Mouse (Mus musculus) midbrain, embryonic 15.5 days (tissue): Measurements from ENCODE around the gene Ankzf1. TPM values are rescaled to one million over a fixed set of nuclear protein-coding genes. Genes with fewer than 3 reads are reported as not detected.
A peak's percentile ranks its signal among the peaks of the same experiment; 100 is the strongest.

Experiments used
- ATAC-seq: fragments of 200-750 bp; cut with Nextera tagmentation; replicated peaks from 2 replicates; pipeline ENCODE4 v1.8.0; 2017; ENCODE audit warnings: moderate TSS enrichment
- H3K27ac ChIP-seq: fragments of 300-500 bp; sonication (generic); 2 replicates; pipeline ENCODE4 v1.5.1; 2015; ENCODE audit warnings: mild to moderate bottlenecking, inconsistent platforms
- H3K27me3 ChIP-seq: fragments of 300-500 bp; sonication (generic); replicated peaks from 2 replicates; pipeline ENCODE4 v1.6.1; 2015; ENCODE audit warnings: inconsistent platforms
- H3K36me3 ChIP-seq: fragments of 300-500 bp; sonication (generic); replicated peaks from 2 replicates; pipeline ENCODE4 v1.6.1; 2015; ENCODE audit warnings: inconsistent platforms
- H3K4me1 ChIP-seq: fragments of 300-500 bp; sonication (generic); 2 replicates; pipeline ENCODE4 v1.6.1; 2015; ENCODE audit warnings: inconsistent platforms
- H3K4me2 ChIP-seq: fragments of 300-500 bp; sonication (generic); 2 replicates; pipeline ENCODE4 v1.6.1; 2015; ENCODE audit warnings: inconsistent platforms, mild to moderate bottlenecking, moderate library complexity
- H3K4me3 ChIP-seq: fragments of 300-500 bp; sonication (generic); 2 replicates; pipeline ENCODE4 v1.5.1; 2015; ENCODE audit warnings: mild to moderate bottlenecking, inconsistent platforms
- H3K9ac ChIP-seq: fragments of 300-500 bp; sonication (generic); 2 replicates; pipeline ENCODE4 v1.6.1; 2015; ENCODE audit warnings: mild to moderate bottlenecking, inconsistent platforms
- H3K9me3 ChIP-seq: fragments of 300-500 bp; sonication (generic); 2 replicates; pipeline ENCODE4 v1.6.1; 2016; ENCODE audit warnings: inconsistent platforms
- WGBS: fragments of 180-500 bp; shearing (Covaris S2); methylation state at CpG from one replicate; pipeline ENCODE4 v1.1.7; 2015; ENCODE audit warnings: mixed read lengths; 5-methylcytosine and 5-hydroxymethylcytosine counted together
- polyA plus RNA-seq: library from polyadenylated mRNA; unstranded; fragments of >200 nt; fragmentation: Nextera tagmentation; extraction: Ambion mirVana; gene quantifications from 2 replicates; pipeline ENCODE4 v1.2.1, GENCODE M21; 2015

Gene Ankzf1
- polyA plus RNA-seq, 1 experiment from 2014 or later = 27.7 TPM

DNA sequence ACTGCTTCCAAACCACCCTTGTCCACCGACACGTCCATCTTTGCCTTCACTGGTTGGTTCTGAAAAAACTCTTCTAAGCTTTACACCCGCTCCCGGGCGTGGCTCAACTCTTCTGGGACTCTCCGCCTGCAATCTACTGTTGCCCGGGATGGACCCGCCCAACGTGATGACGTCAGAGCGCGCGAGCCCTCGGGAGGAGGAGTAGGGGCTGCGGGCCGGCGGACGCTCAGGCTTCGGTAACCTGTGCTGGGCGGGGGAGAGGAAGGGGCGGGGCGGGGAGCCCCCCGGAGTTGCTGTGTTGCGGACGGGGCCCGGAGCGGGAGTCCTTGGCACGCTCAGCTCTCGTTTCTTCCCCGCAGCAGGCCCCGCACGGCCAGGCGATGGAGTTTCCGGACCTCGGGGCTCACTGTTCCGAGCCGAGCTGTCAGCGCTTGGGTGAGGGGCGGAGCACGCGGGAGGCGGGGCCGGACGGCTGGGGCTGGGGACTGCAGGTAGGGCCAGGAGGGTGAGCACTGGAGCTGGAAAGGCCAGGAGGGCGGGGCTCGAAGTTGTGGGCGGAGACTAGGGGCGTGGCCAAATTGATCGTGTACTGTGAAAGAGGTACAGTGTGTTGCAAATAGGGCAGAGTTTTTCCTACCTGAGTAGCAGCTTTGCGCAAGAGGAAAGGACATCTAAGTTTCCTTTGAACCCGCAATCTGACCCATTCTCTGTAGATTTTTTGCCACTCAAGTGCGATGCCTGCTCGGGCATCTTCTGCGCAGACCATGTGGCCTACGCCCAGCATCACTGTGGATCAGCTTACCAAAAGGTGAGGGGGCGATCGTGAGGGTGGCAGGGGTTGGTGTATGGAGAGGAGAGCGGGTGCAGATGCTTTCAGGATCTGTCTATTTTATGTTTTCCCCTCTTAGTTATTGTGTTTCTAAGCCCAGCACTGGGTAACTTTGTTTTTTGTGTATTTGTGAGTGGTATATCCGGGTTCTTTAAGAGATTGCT lies 23.2 kb upstream of the Ankzf1 start, which contains the start of gene Zfand2b:
Gene Zfand2b, plus strand, starts transcription at position 175 of the 993 bp plus-strand sequence.
- WGBS = under 1% methylated on average over 59 of the region's 59 CpGs
- Histone ChIP-seq H3K36me3 (peaks cover 30% of the 10 kb centered on the region), H3K9me3 (no peaks in the 10 kb centered on the region), H3K4me3 (peak within 1 kb of the TSS; percentile 85), H3K27me3 (no peaks in the 10 kb centered on the region), H3K9ac (peak within 1 kb of the TSS; percentile 58), H3K4me1 (peaks cover 15% of the 10 kb centered on the region), H3K4me2 (peak within 1 kb of the TSS; percentile 77), H3K27ac (peak within 1 kb of the TSS; percentile 91)
- ATAC-seq = peak; percentile 97

DNA sequence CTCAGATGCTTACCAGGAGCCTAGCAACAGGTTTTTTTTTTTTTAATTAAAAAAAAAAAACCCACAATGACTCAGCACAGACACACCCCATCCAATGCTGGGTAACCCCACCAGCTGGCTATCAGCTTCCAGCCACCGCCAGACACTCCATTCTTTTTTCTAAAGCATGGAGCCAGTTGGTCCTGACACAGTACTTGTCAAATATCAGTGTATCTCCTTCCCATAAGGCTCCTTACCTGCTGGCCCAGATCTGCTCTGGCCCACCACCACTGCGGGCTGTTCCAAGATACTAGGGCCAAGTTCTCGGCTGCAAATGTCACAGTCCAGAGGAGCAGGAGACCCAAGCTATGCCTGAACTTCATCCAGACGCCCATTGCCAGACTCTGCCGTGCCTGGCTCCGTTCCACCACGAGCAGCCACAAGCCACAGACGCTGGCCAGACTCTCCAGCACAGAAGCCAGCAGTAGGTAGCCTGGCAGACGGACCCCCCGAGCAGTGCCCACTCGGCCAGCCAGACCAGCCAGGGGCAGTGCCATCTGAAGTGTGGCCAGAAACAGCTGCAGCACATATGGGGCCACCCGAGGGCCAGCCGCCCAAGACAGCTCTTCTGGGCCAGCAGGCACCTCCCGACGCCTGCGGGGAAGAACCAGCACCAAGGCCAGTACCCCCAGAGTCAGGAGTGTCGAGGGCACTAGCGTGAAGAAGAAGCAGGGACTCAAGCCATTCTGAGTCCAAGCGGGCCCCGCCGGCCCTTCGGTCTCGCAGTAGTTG lies 12.4 kb upstream of the Ankzf1 start:
- peak overlapping the region; percentile 51 for H3K9ac ChIP-seq
- peaks cover 27% of the 10 kb centered on the region for H3K4me1 ChIP-seq
- WGBS = 7% methylated on average over 23 of the region's 23 CpGs
- H3K27ac ChIP-seq = peak overlapping the region; percentile 50; the same call in 1 of the 2 replicates
- peak overlapping the region; percentile 55 for H3K4me3 ChIP-seq
- peak; percentile 49 for ATAC-seq
- peak overlapping the region; percentile 97 for H3K4me2 ChIP-seq
- no peaks in the 10 kb centered on the region for H3K27me3 ChIP-seq
- no peaks in the 10 kb centered on the region for H3K9me3 ChIP-seq
- H3K36me3 ChIP-seq = peaks cover 47% of the 10 kb centered on the region

DNA sequence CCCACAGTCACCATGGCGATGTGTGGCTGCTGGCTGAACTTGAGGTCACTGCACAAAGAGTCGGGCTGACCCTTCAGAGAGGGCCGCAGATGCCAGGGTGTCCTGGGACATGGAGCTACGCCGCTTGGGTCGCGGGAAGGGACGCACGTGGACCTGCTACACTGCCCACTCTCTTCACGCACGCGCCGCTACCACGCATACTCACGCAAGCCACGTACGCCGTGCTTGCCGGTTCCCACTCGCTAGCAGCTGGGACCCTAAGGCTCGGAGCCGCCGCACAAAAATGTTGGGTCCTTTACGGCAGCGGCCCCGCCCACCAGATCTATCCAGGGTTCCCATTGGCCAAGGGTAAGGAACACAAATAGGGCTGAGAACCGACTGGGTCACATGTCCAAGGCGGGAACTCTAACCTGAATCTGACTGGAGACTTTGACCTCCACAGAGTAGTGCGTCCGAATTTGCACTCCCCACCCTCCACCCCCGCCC lies 11.8 kb upstream of the Ankzf1 start, which contains the start of gene Abcb6:
Gene Abcb6, minus strand, starts transcription at position 288 of the 486 bp plus-strand sequence.
- H3K4me1 ChIP-seq = peaks cover 27% of the 10 kb centered on the region
- H3K27me3 ChIP-seq = no peaks in the 10 kb centered on the region
- peak within 1 kb of the TSS; percentile 50; the same call in 1 of the 2 replicates for H3K27ac ChIP-seq
- peak within 1 kb of the TSS; percentile 55 for H3K4me3 ChIP-seq
- peak; percentile 94 for ATAC-seq
- H3K4me2 ChIP-seq = peak within 1 kb of the TSS; percentile 97
- under 1% methylated on average over 31 of the region's 31 CpGs for WGBS
- H3K9me3 ChIP-seq = no peaks in the 10 kb centered on the region
- H3K9ac ChIP-seq = peak within 1 kb of the TSS; percentile 51
- peaks cover 41% of the 10 kb centered on the region for H3K36me3 ChIP-seq

DNA sequence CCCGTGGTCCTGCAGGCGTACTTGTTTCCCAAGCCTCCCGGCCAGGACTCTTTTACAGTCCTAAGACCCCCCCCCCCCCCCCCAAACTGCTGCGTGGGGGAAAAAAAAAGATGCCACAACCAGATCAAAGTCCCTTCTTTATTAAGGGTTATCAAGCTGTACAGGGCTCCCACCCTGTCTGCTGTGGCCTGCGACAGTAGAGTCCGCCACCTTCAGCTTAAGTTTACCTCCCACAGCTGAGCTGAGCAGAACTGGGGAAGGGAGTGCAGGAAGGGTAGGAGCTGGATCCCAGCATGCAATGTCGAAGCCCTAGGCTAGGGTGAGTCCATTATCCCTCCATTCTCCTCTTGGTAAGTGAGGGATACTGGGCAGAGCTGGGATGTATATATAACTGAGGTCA lies 11.2 kb upstream of the Ankzf1 start:
- Histone ChIP-seq H3K4me3 (peak overlapping the region; percentile 55), H3K9ac (no peak overlapping the region; the same call in 1 of the 2 replicates), H3K36me3 (peaks cover 43% of the 10 kb centered on the region), H3K27ac (0 out of 2 replicates have a peak overlapping the region, but pooled peaks have one; percentile 50), H3K9me3 (no peaks in the 10 kb centered on the region), H3K4me1 (peaks cover 27% of the 10 kb centered on the region), H3K4me2 (peak overlapping the region; percentile 97), H3K27me3 (no peaks in the 10 kb centered on the region)
- peak; percentile 3; the same call in 1 of the 2 replicates for ATAC-seq
- WGBS = 35% methylated on average over 7 of the region's 7 CpGs

DNA sequence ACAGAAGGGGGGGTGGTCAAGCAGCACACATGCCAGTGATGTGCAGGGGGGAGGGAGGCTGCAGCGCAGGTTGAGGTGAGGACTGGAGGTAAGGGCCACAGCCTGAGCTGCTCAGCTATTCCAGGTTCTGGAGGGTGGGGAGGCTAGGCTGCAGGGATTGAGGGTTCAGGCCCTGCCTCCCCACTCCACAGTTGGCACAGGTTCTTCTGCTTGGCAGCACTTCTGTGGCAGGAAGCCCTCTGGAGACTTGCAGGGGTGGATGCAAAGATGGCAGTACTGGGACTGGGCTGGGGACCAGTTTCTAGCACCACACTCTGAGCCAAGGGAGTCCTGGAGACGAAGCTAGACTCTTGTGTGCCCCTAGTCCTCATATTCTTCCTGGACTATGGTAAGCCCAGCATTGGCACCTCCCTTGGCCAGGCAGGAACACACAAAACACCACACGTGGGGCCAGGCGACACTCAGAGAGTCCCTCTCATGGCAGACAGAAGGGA lies 10.5 kb upstream of the Ankzf1 start:
- H3K36me3 ChIP-seq = peaks cover 43% of the 10 kb centered on the region
- no peaks in the 10 kb centered on the region for H3K27me3 ChIP-seq
- no peak overlapping the region for H3K4me2 ChIP-seq
- ATAC-seq = no peak
- no peak overlapping the region for H3K27ac ChIP-seq
- peaks cover 27% of the 10 kb centered on the region for H3K4me1 ChIP-seq
- 86% methylated on average over 4 of the region's 4 CpGs for WGBS
- H3K9me3 ChIP-seq = no peaks in the 10 kb centered on the region
- no peak overlapping the region for H3K4me3 ChIP-seq
- H3K9ac ChIP-seq = no peak overlapping the region

DNA sequence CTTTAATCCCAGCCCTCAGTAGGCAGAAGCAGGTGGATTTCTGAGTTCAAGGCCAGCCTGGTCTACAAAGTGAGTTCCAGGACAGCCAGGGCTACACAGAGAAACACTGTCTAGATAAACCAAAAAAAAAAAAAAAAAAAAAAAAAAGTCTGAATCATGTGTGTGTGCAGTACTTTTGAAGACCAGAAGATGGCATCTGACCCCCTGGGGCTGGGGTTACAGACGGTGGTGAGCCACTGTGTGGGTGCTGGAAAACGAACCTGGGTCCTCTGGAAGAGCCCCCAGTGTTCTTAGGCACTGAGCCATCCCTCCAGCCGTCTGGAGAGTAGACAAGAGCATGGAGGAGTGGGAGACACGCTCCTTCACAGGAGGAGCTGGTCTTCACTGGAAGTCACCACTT lies 9.8 kb upstream of the Ankzf1 start:
- Histone ChIP-seq H3K9ac (no peak overlapping the region), H3K4me2 (no peak overlapping the region), H3K27ac (no peak overlapping the region), H3K4me1 (peaks cover 27% of the 10 kb centered on the region), H3K4me3 (no peak overlapping the region), H3K36me3 (peaks cover 41% of the 10 kb centered on the region), H3K27me3 (no peaks in the 10 kb centered on the region), H3K9me3 (no peaks in the 10 kb centered on the region)
- WGBS = 79% methylated on average over 4 of the region's 4 CpGs
- no peak for ATAC-seq

DNA sequence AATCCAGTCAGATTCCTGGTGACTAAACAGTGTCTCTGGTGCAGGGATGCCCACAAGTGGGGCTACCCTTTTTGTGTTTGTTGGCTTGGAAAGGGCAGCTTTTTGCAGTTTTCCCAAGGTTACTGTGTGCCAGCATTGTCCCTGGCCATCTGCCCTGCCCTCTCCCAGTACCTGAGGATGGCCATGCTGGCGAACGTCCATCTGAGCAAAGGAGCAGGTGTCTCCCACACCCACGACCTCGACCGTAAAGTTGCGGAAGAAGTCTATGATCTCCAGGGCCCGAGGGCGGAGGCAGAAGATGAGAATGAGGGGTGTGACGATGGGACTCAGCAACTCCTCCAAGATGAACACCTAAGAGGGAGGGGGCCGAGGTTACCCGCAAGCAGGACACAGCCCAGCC lies 6.5 kb upstream of the Ankzf1 start:
- Histone ChIP-seq H3K4me2 (no peak overlapping the region), H3K27ac (no peak overlapping the region), H3K36me3 (peaks cover 49% of the 10 kb centered on the region), H3K4me1 (peaks cover 11% of the 10 kb centered on the region), H3K4me3 (no peak overlapping the region), H3K27me3 (no peaks in the 10 kb centered on the region), H3K9me3 (no peaks in the 10 kb centered on the region), H3K9ac (no peak overlapping the region)
- 96% methylated on average over 11 of the region's 11 CpGs for WGBS
- no peak for ATAC-seq

DNA sequence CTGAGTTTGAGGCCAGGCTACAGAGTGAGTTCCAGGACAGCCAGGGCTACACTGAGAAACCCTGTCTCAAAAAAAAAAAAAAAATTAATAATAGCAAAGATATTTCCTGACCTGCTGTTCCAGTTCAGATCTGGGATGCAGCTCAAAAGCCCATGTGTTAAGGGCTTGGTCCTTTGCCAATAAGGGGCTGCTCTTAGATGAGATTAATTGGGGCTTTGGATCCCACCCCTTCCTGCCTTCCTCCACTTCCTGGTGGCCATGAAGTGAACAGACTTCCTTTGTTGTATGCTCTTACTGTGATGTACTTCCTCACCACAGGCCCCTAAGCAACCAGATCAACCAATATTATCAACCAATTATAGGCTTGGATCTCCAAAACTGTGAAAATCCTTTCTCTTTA lies 4.8 kb upstream of the Ankzf1 start:
- H3K4me2 ChIP-seq = no peak overlapping the region
- no peaks in the 10 kb centered on the region for H3K9me3 ChIP-seq
- H3K9ac ChIP-seq = no peak overlapping the region
- no peak for ATAC-seq
- peaks cover 42% of the 10 kb centered on the region for H3K36me3 ChIP-seq
- no peaks in the 10 kb centered on the region for H3K27me3 ChIP-seq
- H3K4me1 ChIP-seq = peaks cover 16% of the 10 kb centered on the region
- H3K4me3 ChIP-seq = no peak overlapping the region
- no peak overlapping the region for H3K27ac ChIP-seq

DNA sequence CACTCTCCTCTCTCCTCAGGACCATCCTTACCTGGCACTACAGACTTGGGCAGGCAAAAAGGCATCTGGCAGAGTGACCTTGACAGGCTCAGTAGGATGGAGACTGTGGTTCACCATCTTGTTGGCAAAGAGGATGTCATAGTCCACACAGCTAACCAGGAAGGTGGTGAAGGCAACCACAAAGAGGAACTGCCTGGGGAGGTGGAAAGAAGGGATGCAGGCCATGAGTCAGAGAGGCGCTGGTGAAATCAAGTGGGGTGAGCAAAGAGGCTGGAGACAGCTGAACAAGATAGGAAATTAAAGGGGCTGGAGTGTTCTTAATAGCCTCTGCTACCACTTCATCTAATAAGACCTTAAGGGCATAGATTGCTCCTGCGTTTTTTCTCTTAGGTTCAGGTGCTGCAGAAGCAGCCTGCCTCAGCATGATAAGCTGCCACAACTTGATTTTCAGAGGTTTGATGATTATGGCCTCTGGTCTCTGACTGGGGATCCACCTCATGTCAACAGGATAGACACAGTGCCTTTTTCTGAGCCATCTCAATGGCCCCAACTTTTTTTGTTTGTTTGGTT lies 4.0 kb upstream of the Ankzf1 start:
- no peak overlapping the region for H3K4me3 ChIP-seq
- no peaks in the 10 kb centered on the region for H3K27me3 ChIP-seq
- no peak overlapping the region for H3K27ac ChIP-seq
- ATAC-seq = no peak
- H3K4me2 ChIP-seq = no peak overlapping the region
- H3K9me3 ChIP-seq = no peaks in the 10 kb centered on the region
- WGBS = 84% methylated on average over 2 of the region's 2 CpGs
- no peak overlapping the region for H3K9ac ChIP-seq
- H3K36me3 ChIP-seq = peaks cover 34% of the 10 kb centered on the region
- peaks cover 21% of the 10 kb centered on the region for H3K4me1 ChIP-seq

DNA sequence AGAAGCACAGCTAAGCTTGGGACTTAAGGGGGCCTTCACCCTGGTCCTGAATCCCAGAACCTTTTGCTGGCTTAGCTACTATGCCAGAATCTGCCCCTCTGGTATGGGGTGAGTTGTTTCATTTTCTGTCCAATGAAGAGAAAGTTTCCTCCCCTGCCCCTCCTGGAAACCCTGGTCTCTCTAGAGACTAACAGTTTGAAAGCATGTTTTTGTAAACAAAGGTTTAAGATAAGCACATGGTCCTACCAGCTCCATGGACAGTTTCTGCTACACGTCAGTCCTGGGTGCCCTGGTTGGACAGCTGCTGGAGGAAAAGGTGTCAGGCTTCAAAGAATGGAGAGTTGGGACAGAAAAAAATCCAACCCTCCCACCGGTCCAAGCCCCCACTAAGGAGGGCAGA lies 1.4 kb upstream of the Ankzf1 start:
- Histone ChIP-seq H3K9ac (0 out of 2 replicates have a peak overlapping the region, but pooled peaks have one; percentile 86), H3K4me1 (peaks cover 27% of the 10 kb centered on the region), H3K27ac (no peak overlapping the region), H3K36me3 (peaks cover 18% of the 10 kb centered on the region), H3K4me3 (peak overlapping the region; percentile 69; the same call in 1 of the 2 replicates), H3K9me3 (no peaks in the 10 kb centered on the region), H3K27me3 (no peaks in the 10 kb centered on the region), H3K4me2 (peak overlapping the region; percentile 82)
- WGBS = 78% methylated on average over 2 of the region's 2 CpGs
- ATAC-seq = no peak

DNA sequence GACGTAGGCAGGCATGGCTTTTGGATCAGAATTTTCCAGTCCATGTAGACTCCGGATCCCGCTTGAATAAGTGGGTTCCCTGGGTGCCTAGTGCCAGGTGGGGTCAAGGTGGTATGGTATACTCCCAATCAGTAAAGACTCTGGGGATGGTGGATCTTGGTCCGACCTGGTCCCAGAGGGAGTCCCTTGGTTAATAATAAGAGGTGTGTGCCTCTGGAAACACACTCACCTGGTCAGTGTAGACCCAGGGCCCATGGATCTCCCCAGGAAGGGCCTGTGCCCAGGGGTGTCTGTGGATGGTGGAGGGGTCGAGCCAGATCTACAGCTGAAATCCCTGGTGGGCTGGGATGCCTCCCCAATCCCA lies 711 bp upstream of the Ankzf1 start:
- H3K4me3 ChIP-seq = peak overlapping the region; percentile 69
- peaks cover 11% of the 10 kb centered on the region for H3K36me3 ChIP-seq
- peak overlapping the region; percentile 82 for H3K4me2 ChIP-seq
- ATAC-seq = no peak
- peak overlapping the region; percentile 95 for H3K27ac ChIP-seq
- H3K9me3 ChIP-seq = no peaks in the 10 kb centered on the region
- no peaks in the 10 kb centered on the region for H3K27me3 ChIP-seq
- H3K4me1 ChIP-seq = peaks cover 27% of the 10 kb centered on the region
- H3K9ac ChIP-seq = peak overlapping the region; percentile 86
- WGBS = 49% methylated on average over 5 of the region's 5 CpGs
